Mouse (Mus musculus): ENCODE results near the gene Unk.

Gene Unk

DNA sequence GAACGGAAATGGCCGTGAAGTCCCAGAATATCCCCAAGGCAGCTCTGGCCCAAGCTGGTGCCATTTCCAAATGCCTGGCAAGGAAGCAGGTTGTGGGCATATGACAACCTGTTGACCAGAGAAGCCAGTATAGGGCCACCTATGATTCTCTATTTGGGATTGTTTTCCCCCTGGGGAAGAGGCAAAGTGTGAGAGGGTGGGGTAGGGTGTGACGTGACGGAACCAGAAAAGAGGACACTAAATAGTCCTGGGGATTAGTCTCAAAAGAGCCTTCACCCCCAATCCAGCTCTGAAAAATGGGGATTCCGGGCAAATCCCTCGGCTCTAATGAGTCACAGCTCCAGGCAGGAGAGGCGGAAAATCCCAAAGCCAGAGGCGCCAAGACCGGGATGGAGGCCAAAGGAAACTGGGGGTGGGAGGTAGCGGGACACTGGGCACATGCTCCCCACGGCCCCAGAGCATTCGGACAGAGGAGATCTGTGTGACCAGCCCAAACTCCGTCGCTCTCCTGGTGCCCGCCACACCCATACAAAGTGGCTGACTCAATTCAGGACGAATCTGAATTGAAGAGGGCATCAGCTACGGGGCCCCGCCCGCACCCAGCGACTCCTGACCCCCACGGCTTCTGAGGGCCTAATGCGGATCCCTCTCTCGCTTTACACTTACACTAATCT lies 78.5 kb downstream of the Unk start:
- DNase-seq (ENCODE audit: low read depth) = no peak

- DNase-seq (ENCODE audit: low read depth) = no peak
These were observed 79.4 kb downstream of the Unk start for GRCm38 (mm10) chr11:116109441-116110081.

- DNase-seq (ENCODE audit: low read depth) = no peak
These were observed 80.0 kb downstream of the Unk start for GRCm38 (mm10) chr11:116110131-116110530.

DNA sequence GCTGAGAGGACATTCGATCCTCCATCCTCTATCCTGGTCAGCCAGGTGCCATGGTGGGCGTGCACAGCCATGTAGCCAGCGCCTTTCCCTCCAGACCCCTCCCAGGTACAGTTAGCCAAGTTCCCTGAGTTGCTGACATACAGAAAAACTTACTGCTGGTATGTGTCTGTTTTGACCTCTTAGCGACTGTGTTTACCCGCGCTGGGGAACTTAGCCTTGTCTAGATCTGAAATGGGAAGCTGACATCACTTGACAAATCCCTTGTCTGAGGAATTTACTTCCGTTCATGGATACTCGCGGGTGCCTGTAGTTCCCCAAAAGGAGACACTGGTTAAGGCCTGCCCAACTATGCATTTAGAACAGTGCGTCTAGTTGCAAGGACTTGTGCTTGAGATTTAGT lies 80.4 kb downstream of the Unk start:
- no peak for DNase-seq (ENCODE audit: low read depth)
